Mouse (Mus musculus) MEL (cell line): ENCODE measurements around the gene Chd5. TPM values are rescaled to one million over a fixed set of nuclear protein-coding genes. Genes with fewer than 3 reads are reported as not detected.

Source experiments
- DNase-seq: peaks from one replicate; pipeline ENCODE4 v3.0.0; 2011; ENCODE audit warnings: low read depth, low spot score
- H3K27ac ChIP-seq: 2 replicates; pipeline ENCODE4 v1.5.1; 2012; ENCODE audit warnings: low read depth, mild to moderate bottlenecking, control low read depth, low read length, moderate library complexity; ENCODE audit not compliant: control insufficient read depth
- H3K27me3 ChIP-seq, 2 experiments: fragments of 150-350 bp in 1 of 2; sonication (generic) in 1 of 2; 2 replicates each; pipeline ENCODE4 v1.6.1; 2012; ENCODE audit warnings: low read length in 2 of 2, mild to moderate bottlenecking in 2 of 2, improper control_type of control experiment in 1 of 2, moderate library complexity in 1 of 2; ENCODE audit not compliant: insufficient read depth in 2 of 2, control insufficient read depth in 1 of 2
- H3K36me3 ChIP-seq, 2 experiments: 2 replicates each; pipeline ENCODE4 v1.6.1; 2012 to 2014; ENCODE audit warnings: low read length in 2 of 2, improper control_type of control experiment in 1 of 2, inconsistent platforms in 1 of 2, mild to moderate bottlenecking in 1 of 2; ENCODE audit not compliant: insufficient read depth in 2 of 2, control insufficient read depth in 1 of 2
- H3K4me1 ChIP-seq, 2 experiments: fragments of 150-350 bp in 1 of 2; sonication (generic) in 1 of 2; 2 replicates each; pipeline ENCODE4 v1.6.1; 2012; ENCODE audit warnings: low read length in 2 of 2, improper control_type of control experiment in 1 of 2, mild to moderate bottlenecking in 1 of 2; ENCODE audit not compliant: insufficient read depth in 2 of 2, control insufficient read depth in 1 of 2
- H3K4me3 ChIP-seq, 2 experiments: fragments of 150-350 bp in 1 of 2; sonication (generic) in 1 of 2; 2 replicates each; pipeline ENCODE4 v1.5.1; 2012; ENCODE audit warnings: low read depth in 2 of 2, low read length in 2 of 2, mild to moderate bottlenecking in 2 of 2, moderate library complexity in 2 of 2, control low read depth in 1 of 2, improper control_type of control experiment in 1 of 2; ENCODE audit not compliant: control insufficient read depth in 1 of 2, insufficient read depth in 1 of 2
- H3K79me2 ChIP-seq: 2 replicates; pipeline ENCODE4 v1.6.1; 2012; ENCODE audit warnings: mild to moderate bottlenecking, low read length, moderate library complexity; ENCODE audit not compliant: control insufficient read depth, poor library complexity, insufficient read depth
- H3K9ac ChIP-seq: 2 replicates; pipeline ENCODE4 v1.6.1; 2012; ENCODE audit warnings: low read depth, mild to moderate bottlenecking, control low read depth, low read length, moderate library complexity; ENCODE audit not compliant: control insufficient read depth, poor library complexity, severe bottlenecking
- H3K9me3 ChIP-seq: fragments of 150-350 bp; sonication (generic); replicated peaks from 2 replicates; pipeline ENCODE4 v1.6.1; 2012; ENCODE audit warnings: mild to moderate bottlenecking, low read length, improper control_type of control experiment, moderate library complexity; ENCODE audit not compliant: insufficient read depth
- CHD1 ChIP-seq: IDR thresholded peaks from 2 replicates; pipeline ENCODE4 v1.6.1; 2012; ENCODE audit warnings: low read depth, mild to moderate bottlenecking, inconsistent platforms, low read length, improper control_type of control experiment
- CHD2 ChIP-seq: IDR thresholded peaks from 2 replicates; pipeline ENCODE4 v1.6.1; 2011; ENCODE audit warnings: low read length, improper control_type of control experiment
- E2F4 ChIP-seq: IDR thresholded peaks from 2 replicates; pipeline ENCODE4 v1.6.1; 2011; ENCODE audit warnings: low read depth, low read length, improper control_type of control experiment, borderline replicate concordance
- ETS1 ChIP-seq: IDR thresholded peaks from 2 replicates; pipeline ENCODE4 v1.6.1; 2012; ENCODE audit warnings: low read depth, mild to moderate bottlenecking, inconsistent platforms, low read length, improper control_type of control experiment, moderate library complexity
- GATA1 ChIP-seq: IDR thresholded peaks from 2 replicates; pipeline ENCODE4 v1.6.1; 2011; ENCODE audit warnings: low read depth, low read length, improper control_type of control experiment
- HCFC1 ChIP-seq: IDR thresholded peaks from 2 replicates; pipeline ENCODE4 v1.6.1; 2012; ENCODE audit warnings: low read depth, mild to moderate bottlenecking, inconsistent platforms, low read length, improper control_type of control experiment, moderate library complexity
- JUND ChIP-seq: IDR thresholded peaks from 2 replicates; pipeline ENCODE4 v1.6.1; 2011; ENCODE audit warnings: low read depth, mild to moderate bottlenecking, improper control_type of control experiment, low read length
- KAT2A ChIP-seq: conservative IDR thresholded peaks from 2 replicates; pipeline ENCODE4 v1.6.1; 2012; ENCODE audit warnings: low read depth, low read length, improper control_type of control experiment, inconsistent platforms
- MAX ChIP-seq: IDR thresholded peaks from 2 replicates; pipeline ENCODE4 v1.6.1; 2011; ENCODE audit warnings: low read length, improper control_type of control experiment
- MAZ ChIP-seq: IDR thresholded peaks from 2 replicates; pipeline ENCODE4 v1.6.1; 2012; ENCODE audit warnings: low read depth, mild to moderate bottlenecking, inconsistent platforms, low read length, improper control_type of control experiment
- MEF2A ChIP-seq: IDR thresholded peaks from 2 replicates; pipeline ENCODE4 v1.6.1; 2014; ENCODE audit warnings: low read depth, mild to moderate bottlenecking, inconsistent platforms, low read length, improper control_type of control experiment; ENCODE audit not compliant: poor library complexity, insufficient replicate concordance, severe bottlenecking; ENCODE audit errors: extremely low read depth
- MXI1 ChIP-seq: IDR thresholded peaks from 2 replicates; pipeline ENCODE4 v1.6.1; 2011; ENCODE audit warnings: mild to moderate bottlenecking, low read depth, low read length, improper control_type of control experiment
- MYB ChIP-seq: IDR thresholded peaks from 2 replicates; pipeline ENCODE4 v1.6.1; 2011; ENCODE audit warnings: mild to moderate bottlenecking, low read depth, low read length, improper control_type of control experiment
- MYC ChIP-seq: IDR thresholded peaks from 2 replicates; pipeline ENCODE4 v1.6.1; 2011; ENCODE audit warnings: low read depth, mild to moderate bottlenecking, low read length, improper control_type of control experiment, moderate library complexity
- NELFE ChIP-seq: IDR thresholded peaks from 2 replicates; pipeline ENCODE4 v1.6.1; 2011; ENCODE audit warnings: low read depth, low read length, improper control_type of control experiment
- NRF1 ChIP-seq: IDR thresholded peaks from 2 replicates; pipeline ENCODE4 v1.6.1; 2014; ENCODE audit warnings: low read depth, mild to moderate bottlenecking, inconsistent platforms, low read length, improper control_type of control experiment, moderate library complexity; ENCODE audit not compliant: poor library complexity, insufficient read depth, severe bottlenecking
- POLR2A ChIP-seq, 2 experiments: IDR thresholded peaks; 2 replicates each; pipeline ENCODE4 v1.6.1; 2011 to 2012; ENCODE audit warnings: low read length in 2 of 2, mild to moderate bottlenecking in 2 of 2, control low read depth in 1 of 2, improper control_type of control experiment in 1 of 2, low read depth in 1 of 2, moderate library complexity in 1 of 2; ENCODE audit not compliant: control insufficient read depth in 1 of 2, insufficient read depth in 1 of 2, poor library complexity in 1 of 2
- POLR2AphosphoS2 ChIP-seq: IDR thresholded peaks from 2 replicates; pipeline ENCODE4 v1.6.1; 2011; ENCODE audit warnings: low read length, improper control_type of control experiment
- RAD21 ChIP-seq: IDR thresholded peaks from 2 replicates; pipeline ENCODE4 v1.6.1; 2011; ENCODE audit warnings: mild to moderate bottlenecking, low read depth, low read length, improper control_type of control experiment
- RCOR1 ChIP-seq: IDR thresholded peaks from 2 replicates; pipeline ENCODE4 v1.6.1; 2012; ENCODE audit warnings: low read depth, mild to moderate bottlenecking, inconsistent platforms, low read length, improper control_type of control experiment
- SIN3A ChIP-seq: IDR thresholded peaks from 2 replicates; pipeline ENCODE4 v1.6.1; 2012; ENCODE audit warnings: low read length, improper control_type of control experiment, inconsistent platforms
- SMC3 ChIP-seq: IDR thresholded peaks from 2 replicates; pipeline ENCODE4 v1.6.1; 2011; ENCODE audit warnings: low read depth, low read length, improper control_type of control experiment
- TAL1 ChIP-seq: IDR thresholded peaks from 2 replicates; pipeline ENCODE4 v1.6.1; 2012; ENCODE audit warnings: mild to moderate bottlenecking, inconsistent platforms, low read length, moderate library complexity, mixed read lengths
- UBTF ChIP-seq: IDR thresholded peaks from 2 replicates; pipeline ENCODE4 v1.6.1; 2012; ENCODE audit warnings: low read depth, mild to moderate bottlenecking, inconsistent platforms, low read length, improper control_type of control experiment, moderate library complexity, borderline replicate concordance; ENCODE audit not compliant: insufficient read depth
- USF1 ChIP-seq: IDR thresholded peaks from 2 replicates; pipeline ENCODE4 v1.6.1; 2014; ENCODE audit warnings: low read depth, mild to moderate bottlenecking, inconsistent platforms, low read length, improper control_type of control experiment, moderate library complexity
- USF2 ChIP-seq, 2 experiments: IDR thresholded peaks; 2 replicates each; pipeline ENCODE4 v1.6.1; 2011 to 2012; ENCODE audit warnings: improper control_type of control experiment in 2 of 2, low read length in 2 of 2, borderline replicate concordance in 1 of 2, inconsistent platforms in 1 of 2, low read depth in 1 of 2, mild to moderate bottlenecking in 1 of 2; ENCODE audit not compliant: insufficient read depth in 1 of 2
- ZC3H11A ChIP-seq: IDR thresholded peaks from 2 replicates; pipeline ENCODE4 v1.6.1; 2012; ENCODE audit warnings: low read depth, mild to moderate bottlenecking, inconsistent platforms, low read length, improper control_type of control experiment
- ZKSCAN1 ChIP-seq: IDR thresholded peaks from 2 replicates; pipeline ENCODE4 v1.6.1; 2012; ENCODE audit warnings: low read depth, mild to moderate bottlenecking, inconsistent platforms, low read length, improper control_type of control experiment, moderate library complexity
- ZMIZ1 ChIP-seq: IDR thresholded peaks from 2 replicates; pipeline ENCODE4 v1.6.1; 2012; ENCODE audit warnings: low read depth, mild to moderate bottlenecking, inconsistent platforms, low read length, improper control_type of control experiment, moderate library complexity
- ZNF384 ChIP-seq: IDR thresholded peaks from 2 replicates; pipeline ENCODE4 v1.6.1; 2012; ENCODE audit warnings: low read depth, mild to moderate bottlenecking, inconsistent platforms, low read length, improper control_type of control experiment
- polyA plus RNA-seq, 2 experiments: library from polyadenylated mRNA; stranded (reverse) in 1 of 2; unstranded in 1 of 2; fragments of >175 nt in 1 of 2; fragments of >200 nt in 1 of 2; gene quantifications; 2 replicates each; pipeline versions ENCODE4 v1.2.1 to v1.2.4; 2012; ENCODE audit warnings: low replicate concordance in 2 of 2, low read depth in 1 of 2; ENCODE audit not compliant: insufficient read length in 2 of 2, insufficient read depth in 1 of 2, missing spikeins in 1 of 2
- total RNA-seq: library from RNA; depleted of rRNA; stranded (reverse); fragments of 300-350 nt; gene quantifications from 2 replicates; pipeline ENCODE4 v1.2.3, GENCODE M21; 2012

Chd5 gene
- total and polyA plus RNA-seq, 3 experiments = 0.15 to 0.91 TPM; not detected in 1

GRCm38 (mm10) chr4:152326543-152326942, 11.9 kb upstream of the Chd5 start:
- Histone ChIP-seq H3K79me2 (peaks cover 48% of the 10 kb centered on the region), H3K27me3 (no peaks in the 10 kb centered on the region), H3K27ac (peak overlapping the region; percentile 70), H3K9ac (peak overlapping the region; percentile 91), H3K9me3 (no peaks in the 10 kb centered on the region), H3K4me1 (peaks cover 0 to 19% of the 10 kb centered on the region in 2 experiments; a peak in 3 of 4 replicates), H3K36me3 (peaks cover 17 to 18% of the 10 kb centered on the region in 2 experiments), H3K4me3 (peak overlapping the region; percentile 84 to 92)
- TF ChIP-seq JUND (0 out of 2 replicates have a peak, but pooled peaks have one; percentile 9), CHD2 (no peak), POLR2AphosphoS2 (no peak; the same call in 1 of the 2 replicates), MAZ (0 out of 2 replicates have a peak, but pooled peaks have one; percentile 35), MXI1 (peak; percentile 45; the same call in 1 of the 2 replicates), RCOR1 (no peak), UBTF (no peak), SMC3 (no peak), NRF1 (no peak), ZMIZ1 (no peak), MYC (peak; percentile 69; the same call in 1 of the 2 replicates), RAD21 (no peak), POLR2A (IDR thresholded peaks at IDR 0.05; ENCODE audit: control insufficient read depth in 1 of 2, insufficient read depth in 1 of 2, low read depth in 1 of 2, low read length in 2 of 2, poor library complexity in 1 of 2) (no peak), USF1 (no peak), MYB (no peak), SIN3A (peak; percentile 65), USF2 (IDR thresholded peaks at IDR 0.05; ENCODE audit: borderline replicate concordance in 1 of 2, insufficient read depth in 1 of 2, low read depth in 1 of 2, low read length in 2 of 2) (no peak), MAX (0 out of 2 replicates have a peak, but pooled peaks have one; percentile 22), TAL1 (no peak), CHD1 (peak; percentile 97), GATA1 (no peak), ZC3H11A (no peak), ZNF384 (no peak), E2F4 (no peak), KAT2A (0 out of 2 replicates have a peak, but pooled peaks have one; percentile 31), ETS1 (0 out of 2 replicates have a peak, but pooled peaks have one; percentile 4), ZKSCAN1 (no peak), HCFC1 (0 out of 2 replicates have a peak, but pooled peaks have one; percentile 15), NELFE (no peak), MEF2A (no peak)
- peak; percentile 44 for DNase-seq
